Mouse (Mus musculus) cerebellum, adult 2 months (tissue): ENCODE measurements at regions not wholly inside any gene's neighbourhood (a gene's known extent, or its start where the extent isn't known, plus 50 kb on each side); places are given as distances from the start of the nearest gene placed in this dataset.

Source experiments
- CTCF ChIP-seq: fragments of 200-500 bp; IDR thresholded peaks from 2 replicates; pipeline ENCODE4 v1.5.1; 2011; ENCODE audit warnings: low read depth, mild to moderate bottlenecking, control low read depth, low read length, moderate library complexity, borderline replicate concordance; ENCODE audit not compliant: insufficient read depth
- POLR2A ChIP-seq: fragments of 200-500 bp; IDR thresholded peaks from 2 replicates; pipeline ENCODE4 v1.6.1; 2011; ENCODE audit warnings: low read length, control low read depth, borderline replicate concordance; ENCODE audit not compliant: insufficient read depth

- no peak for TF ChIP-seq CTCF
- no peak for TF ChIP-seq POLR2A
Observed at GRCm38 (mm10) chr16:55375922-55376321, 78.1 kb upstream of the Zpld1 start.
